Mouse (Mus musculus): ENCODE data around the gene Mtnr1a. TPM values are rescaled to one million over a fixed set of nuclear protein-coding genes. Genes with fewer than 3 reads are reported as not detected.

Gene Mtnr1a
- 0.03 TPM in 1 of 2 replicates, not detected in the other for polyA plus RNA-seq (2012)

GRCm38 (mm10) chr8:45068759-45069386 lies at the start of gene Mtnr1a:
Gene Mtnr1a (plus strand): TSS chr8:45069137.

Other genes with a start within 250 kb of the Mtnr1a start
- gene Fat1, start 133.7 kb upstream of the Mtnr1a start, polyA plus RNA-seq (2012) = 0.01 TPM in 1 of 2 replicates, not detected in the other
- not detected in 2 replicates for gene F11, start 192.9 kb downstream of the Mtnr1a start, polyA plus RNA-seq (2012)
- gene Klkb1, start 225.7 kb downstream of the Mtnr1a start, polyA plus RNA-seq (2012) = not detected in 2 replicates
- gene Gm45753, start 239.3 kb downstream of the Mtnr1a start, polyA plus RNA-seq (2012) = not detected in 2 replicates

Data from megakaryocyte-erythroid progenitor cell, adult 5 weeks (primary cell).